Mouse (Mus musculus) MEL (cell line): ENCODE results near the gene Nes. TPM values are rescaled to one million over a fixed set of nuclear protein-coding genes. Genes with fewer than 3 reads are reported as not detected.

ENCODE experiments used
- DNase-seq: peaks from one replicate; pipeline ENCODE4 v3.0.0; 2011; ENCODE audit warnings: low read depth, low spot score
- H3K27ac ChIP-seq: 2 replicates; pipeline ENCODE4 v1.5.1; 2012; ENCODE audit warnings: low read depth, mild to moderate bottlenecking, control low read depth, low read length, moderate library complexity; ENCODE audit not compliant: control insufficient read depth
- H3K27me3 ChIP-seq, 2 experiments: fragments of 150-350 bp in 1 of 2; sonication (generic) in 1 of 2; 2 replicates each; pipeline ENCODE4 v1.6.1; 2012; ENCODE audit warnings: low read length in 2 of 2, mild to moderate bottlenecking in 2 of 2, improper control_type of control experiment in 1 of 2, moderate library complexity in 1 of 2; ENCODE audit not compliant: insufficient read depth in 2 of 2, control insufficient read depth in 1 of 2
- H3K36me3 ChIP-seq, 2 experiments: 2 replicates each; pipeline ENCODE4 v1.6.1; 2012 to 2014; ENCODE audit warnings: low read length in 2 of 2, improper control_type of control experiment in 1 of 2, inconsistent platforms in 1 of 2, mild to moderate bottlenecking in 1 of 2; ENCODE audit not compliant: insufficient read depth in 2 of 2, control insufficient read depth in 1 of 2
- H3K4me1 ChIP-seq, 2 experiments: fragments of 150-350 bp in 1 of 2; sonication (generic) in 1 of 2; 2 replicates each; pipeline ENCODE4 v1.6.1; 2012; ENCODE audit warnings: low read length in 2 of 2, improper control_type of control experiment in 1 of 2, mild to moderate bottlenecking in 1 of 2; ENCODE audit not compliant: insufficient read depth in 2 of 2, control insufficient read depth in 1 of 2
- H3K4me3 ChIP-seq, 2 experiments: fragments of 150-350 bp in 1 of 2; sonication (generic) in 1 of 2; 2 replicates each; pipeline ENCODE4 v1.5.1; 2012; ENCODE audit warnings: low read depth in 2 of 2, low read length in 2 of 2, mild to moderate bottlenecking in 2 of 2, moderate library complexity in 2 of 2, control low read depth in 1 of 2, improper control_type of control experiment in 1 of 2; ENCODE audit not compliant: control insufficient read depth in 1 of 2, insufficient read depth in 1 of 2
- H3K79me2 ChIP-seq: 2 replicates; pipeline ENCODE4 v1.6.1; 2012; ENCODE audit warnings: mild to moderate bottlenecking, low read length, moderate library complexity; ENCODE audit not compliant: control insufficient read depth, poor library complexity, insufficient read depth
- H3K9ac ChIP-seq: 2 replicates; pipeline ENCODE4 v1.6.1; 2012; ENCODE audit warnings: low read depth, mild to moderate bottlenecking, control low read depth, low read length, moderate library complexity; ENCODE audit not compliant: control insufficient read depth, poor library complexity, severe bottlenecking
- H3K9me3 ChIP-seq: fragments of 150-350 bp; sonication (generic); replicated peaks from 2 replicates; pipeline ENCODE4 v1.6.1; 2012; ENCODE audit warnings: mild to moderate bottlenecking, low read length, improper control_type of control experiment, moderate library complexity; ENCODE audit not compliant: insufficient read depth
- BHLHE40 ChIP-seq: IDR thresholded peaks from 2 replicates; pipeline ENCODE4 v1.6.1; 2012; ENCODE audit warnings: low read depth, mild to moderate bottlenecking, inconsistent platforms, low read length, improper control_type of control experiment, borderline replicate concordance
- CHD1 ChIP-seq: IDR thresholded peaks from 2 replicates; pipeline ENCODE4 v1.6.1; 2012; ENCODE audit warnings: low read depth, mild to moderate bottlenecking, inconsistent platforms, low read length, improper control_type of control experiment
- CHD2 ChIP-seq: IDR thresholded peaks from 2 replicates; pipeline ENCODE4 v1.6.1; 2011; ENCODE audit warnings: low read length, improper control_type of control experiment
- E2F4 ChIP-seq: IDR thresholded peaks from 2 replicates; pipeline ENCODE4 v1.6.1; 2011; ENCODE audit warnings: low read depth, low read length, improper control_type of control experiment, borderline replicate concordance
- ELF1 ChIP-seq: IDR thresholded peaks from 2 replicates; pipeline ENCODE4 v1.6.1; 2014; ENCODE audit warnings: low read depth, mild to moderate bottlenecking, inconsistent platforms, low read length, improper control_type of control experiment, moderate library complexity
- EP300 ChIP-seq, 2 experiments: IDR thresholded peaks; 2 replicates each; pipeline ENCODE4 v1.6.1; 2011; ENCODE audit warnings: improper control_type of control experiment in 2 of 2, low read length in 2 of 2, low read depth in 1 of 2, mild to moderate bottlenecking in 1 of 2
- ETS1 ChIP-seq: IDR thresholded peaks from 2 replicates; pipeline ENCODE4 v1.6.1; 2012; ENCODE audit warnings: low read depth, mild to moderate bottlenecking, inconsistent platforms, low read length, improper control_type of control experiment, moderate library complexity
- GABPA ChIP-seq: IDR thresholded peaks from 2 replicates; pipeline ENCODE4 v1.6.1; 2012; ENCODE audit warnings: low read depth, mild to moderate bottlenecking, inconsistent platforms, low read length, improper control_type of control experiment, moderate library complexity
- GATA1 ChIP-seq: IDR thresholded peaks from 2 replicates; pipeline ENCODE4 v1.6.1; 2011; ENCODE audit warnings: low read depth, low read length, improper control_type of control experiment
- HCFC1 ChIP-seq: IDR thresholded peaks from 2 replicates; pipeline ENCODE4 v1.6.1; 2012; ENCODE audit warnings: low read depth, mild to moderate bottlenecking, inconsistent platforms, low read length, improper control_type of control experiment, moderate library complexity
- JUND ChIP-seq: IDR thresholded peaks from 2 replicates; pipeline ENCODE4 v1.6.1; 2011; ENCODE audit warnings: low read depth, mild to moderate bottlenecking, improper control_type of control experiment, low read length
- KAT2A ChIP-seq: conservative IDR thresholded peaks from 2 replicates; pipeline ENCODE4 v1.6.1; 2012; ENCODE audit warnings: low read depth, low read length, improper control_type of control experiment, inconsistent platforms
- MAFK ChIP-seq: IDR thresholded peaks from 2 replicates; pipeline ENCODE4 v1.6.1; 2011; ENCODE audit warnings: low read depth, mild to moderate bottlenecking, low read length, improper control_type of control experiment, borderline replicate concordance
- MAX ChIP-seq: IDR thresholded peaks from 2 replicates; pipeline ENCODE4 v1.6.1; 2011; ENCODE audit warnings: low read length, improper control_type of control experiment
- MEF2A ChIP-seq: IDR thresholded peaks from 2 replicates; pipeline ENCODE4 v1.6.1; 2014; ENCODE audit warnings: low read depth, mild to moderate bottlenecking, inconsistent platforms, low read length, improper control_type of control experiment; ENCODE audit not compliant: poor library complexity, insufficient replicate concordance, severe bottlenecking; ENCODE audit errors: extremely low read depth
- MXI1 ChIP-seq: IDR thresholded peaks from 2 replicates; pipeline ENCODE4 v1.6.1; 2011; ENCODE audit warnings: mild to moderate bottlenecking, low read depth, low read length, improper control_type of control experiment
- MYC ChIP-seq: IDR thresholded peaks from 2 replicates; pipeline ENCODE4 v1.6.1; 2011; ENCODE audit warnings: low read depth, mild to moderate bottlenecking, low read length, improper control_type of control experiment, moderate library complexity
- NELFE ChIP-seq: IDR thresholded peaks from 2 replicates; pipeline ENCODE4 v1.6.1; 2011; ENCODE audit warnings: low read depth, low read length, improper control_type of control experiment
- NRF1 ChIP-seq: IDR thresholded peaks from 2 replicates; pipeline ENCODE4 v1.6.1; 2014; ENCODE audit warnings: low read depth, mild to moderate bottlenecking, inconsistent platforms, low read length, improper control_type of control experiment, moderate library complexity; ENCODE audit not compliant: poor library complexity, insufficient read depth, severe bottlenecking
- POLR2A ChIP-seq, 2 experiments: IDR thresholded peaks; 2 replicates each; pipeline ENCODE4 v1.6.1; 2011 to 2012; ENCODE audit warnings: low read length in 2 of 2, mild to moderate bottlenecking in 2 of 2, control low read depth in 1 of 2, improper control_type of control experiment in 1 of 2, low read depth in 1 of 2, moderate library complexity in 1 of 2; ENCODE audit not compliant: control insufficient read depth in 1 of 2, insufficient read depth in 1 of 2, poor library complexity in 1 of 2
- POLR2AphosphoS5 ChIP-seq: IDR thresholded peaks from 2 replicates; pipeline ENCODE4 v1.6.1; 2012; ENCODE audit warnings: low read depth, borderline replicate concordance, mild to moderate bottlenecking, inconsistent platforms, low read length, moderate library complexity, mixed read lengths
- RAD21 ChIP-seq: IDR thresholded peaks from 2 replicates; pipeline ENCODE4 v1.6.1; 2011; ENCODE audit warnings: mild to moderate bottlenecking, low read depth, low read length, improper control_type of control experiment
- RCOR1 ChIP-seq: IDR thresholded peaks from 2 replicates; pipeline ENCODE4 v1.6.1; 2012; ENCODE audit warnings: low read depth, mild to moderate bottlenecking, inconsistent platforms, low read length, improper control_type of control experiment
- SIN3A ChIP-seq: IDR thresholded peaks from 2 replicates; pipeline ENCODE4 v1.6.1; 2012; ENCODE audit warnings: low read length, improper control_type of control experiment, inconsistent platforms
- SMC3 ChIP-seq: IDR thresholded peaks from 2 replicates; pipeline ENCODE4 v1.6.1; 2011; ENCODE audit warnings: low read depth, low read length, improper control_type of control experiment
- TAL1 ChIP-seq: IDR thresholded peaks from 2 replicates; pipeline ENCODE4 v1.6.1; 2012; ENCODE audit warnings: mild to moderate bottlenecking, inconsistent platforms, low read length, moderate library complexity, mixed read lengths
- TBP ChIP-seq: IDR thresholded peaks from 2 replicates; pipeline ENCODE4 v1.8.0; 2011; ENCODE audit warnings: low read depth, low read length, improper control_type of control experiment
- TCF12 ChIP-seq: IDR thresholded peaks from 2 replicates; pipeline ENCODE4 v1.6.1; 2014; ENCODE audit warnings: low read depth, mild to moderate bottlenecking, inconsistent platforms, low read length, improper control_type of control experiment, moderate library complexity
- UBTF ChIP-seq: IDR thresholded peaks from 2 replicates; pipeline ENCODE4 v1.6.1; 2012; ENCODE audit warnings: low read depth, mild to moderate bottlenecking, inconsistent platforms, low read length, improper control_type of control experiment, moderate library complexity, borderline replicate concordance; ENCODE audit not compliant: insufficient read depth
- USF2 ChIP-seq, 2 experiments: IDR thresholded peaks; 2 replicates each; pipeline ENCODE4 v1.6.1; 2011 to 2012; ENCODE audit warnings: improper control_type of control experiment in 2 of 2, low read length in 2 of 2, borderline replicate concordance in 1 of 2, inconsistent platforms in 1 of 2, low read depth in 1 of 2, mild to moderate bottlenecking in 1 of 2; ENCODE audit not compliant: insufficient read depth in 1 of 2
- ZC3H11A ChIP-seq: IDR thresholded peaks from 2 replicates; pipeline ENCODE4 v1.6.1; 2012; ENCODE audit warnings: low read depth, mild to moderate bottlenecking, inconsistent platforms, low read length, improper control_type of control experiment
- ZKSCAN1 ChIP-seq: IDR thresholded peaks from 2 replicates; pipeline ENCODE4 v1.6.1; 2012; ENCODE audit warnings: low read depth, mild to moderate bottlenecking, inconsistent platforms, low read length, improper control_type of control experiment, moderate library complexity
- ZMIZ1 ChIP-seq: IDR thresholded peaks from 2 replicates; pipeline ENCODE4 v1.6.1; 2012; ENCODE audit warnings: low read depth, mild to moderate bottlenecking, inconsistent platforms, low read length, improper control_type of control experiment, moderate library complexity
- ZNF384 ChIP-seq: IDR thresholded peaks from 2 replicates; pipeline ENCODE4 v1.6.1; 2012; ENCODE audit warnings: low read depth, mild to moderate bottlenecking, inconsistent platforms, low read length, improper control_type of control experiment
- polyA plus RNA-seq, 2 experiments: library from polyadenylated mRNA; stranded (reverse) in 1 of 2; unstranded in 1 of 2; fragments of >175 nt in 1 of 2; fragments of >200 nt in 1 of 2; gene quantifications; 2 replicates each; pipeline versions ENCODE4 v1.2.1 to v1.2.4; 2012; ENCODE audit warnings: low replicate concordance in 2 of 2, low read depth in 1 of 2; ENCODE audit not compliant: insufficient read length in 2 of 2, insufficient read depth in 1 of 2, missing spikeins in 1 of 2
- total RNA-seq: library from RNA; depleted of rRNA; stranded (reverse); fragments of 300-350 nt; gene quantifications from 2 replicates; pipeline ENCODE4 v1.2.3, GENCODE M21; 2012

Nes gene
- total and polyA plus RNA-seq, 3 experiments = 0.01 TPM; not detected in 2

- TF ChIP-seq USF2 (IDR thresholded peaks at IDR 0.05; ENCODE audit: borderline replicate concordance in 1 of 2, insufficient read depth in 1 of 2, low read depth in 1 of 2, low read length in 2 of 2) = no peak
- TF ChIP-seq SIN3A = peak; percentile 80; the same call in 1 of the 2 replicates
- TF ChIP-seq MAFK = no peak
- no peak for TF ChIP-seq JUND
- no peak for TF ChIP-seq GABPA
- peak; percentile 58 for TF ChIP-seq HCFC1
- no peak for TF ChIP-seq GATA1
- TF ChIP-seq EP300 (IDR thresholded peaks at IDR 0.05; ENCODE audit: low read depth in 1 of 2, low read length in 2 of 2) = no peak
- TF ChIP-seq MYC = peak; percentile 70; the same call in 1 of the 2 replicates
- TF ChIP-seq RCOR1 = no peak
- TF ChIP-seq, all 39 proteins: peak for 9
Observed at GRCm38 (mm10) chr3:87986868-87987267, 16.0 kb downstream of the Nes start (continued).

DNA sequence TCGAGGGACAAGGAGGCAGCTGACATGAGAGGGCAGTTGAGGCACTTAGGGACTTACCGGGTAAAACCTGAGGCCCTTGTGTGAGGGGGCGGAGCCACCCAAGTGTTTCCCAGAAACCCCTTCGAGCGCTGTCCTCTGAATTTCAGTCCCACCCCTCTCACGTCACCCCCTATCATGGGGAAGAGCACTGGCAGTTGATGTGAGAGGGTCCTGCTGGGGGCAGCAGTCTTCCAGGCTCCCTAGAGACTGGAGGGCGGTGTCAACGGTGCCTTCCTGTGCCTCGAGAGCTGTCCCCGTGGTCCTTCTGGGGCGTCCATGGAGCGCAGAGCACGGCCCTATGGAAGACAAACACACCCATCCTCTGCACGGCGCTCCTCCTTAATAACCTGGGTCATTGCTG, 16.8 kb downstream of the Nes start:
- peak overlapping the region; percentile 72 for H3K9ac ChIP-seq
- no peaks in the 10 kb centered on the region; a peak in 2 of 4 replicates for H3K4me1 ChIP-seq
- peak overlapping the region; percentile 60 for H3K27ac ChIP-seq
- no peaks in the 10 kb centered on the region for H3K9me3 ChIP-seq
- no peaks in the 10 kb centered on the region; a peak in 1 of 4 replicates for H3K36me3 ChIP-seq
- H3K27me3 ChIP-seq = no peaks in the 10 kb centered on the region
- DNase-seq = peak; percentile 96
- peak overlapping the region; percentile 56 to 62 for H3K4me3 ChIP-seq
- no peaks in the 10 kb centered on the region for H3K79me2 ChIP-seq
- TF ChIP-seq JUND (no peak), SMC3 (no peak), POLR2A (IDR thresholded peaks at IDR 0.05; ENCODE audit: control insufficient read depth in 1 of 2, insufficient read depth in 1 of 2, low read depth in 1 of 2, low read length in 2 of 2, poor library complexity in 1 of 2) (peak; percentile 73 to 86), ZC3H11A (no peak), TBP (peak; percentile 88), UBTF (no peak), POLR2AphosphoS5 (0 out of 2 replicates have a peak, but pooled peaks have one; percentile 36), EP300 (IDR thresholded peaks at IDR 0.05; ENCODE audit: low read depth in 1 of 2, low read length in 2 of 2) (no peak), TCF12 (peak; percentile 48; the same call in 1 of the 2 replicates), ELF1 (no peak), E2F4 (no peak), SIN3A (no peak), NRF1 (no peak), ZKSCAN1 (no peak), NELFE (peak; percentile 75), TAL1 (no peak), MEF2A (no peak), ETS1 (no peak), RAD21 (no peak), CHD2 (no peak), BHLHE40 (no peak), KAT2A (no peak), RCOR1 (no peak), ZNF384 (no peak), GATA1 (no peak), GABPA (no peak), CHD1 (no peak), MXI1 (no peak), ZMIZ1 (peak; percentile 85; the same call in 1 of the 2 replicates), MAFK (no peak), MAX (no peak; the same call in 1 of the 2 replicates)
